Mouse (Mus musculus): ENCODE measurements at regions not wholly inside any gene's neighbourhood (a gene's known extent, or its start where the extent isn't known, plus 50 kb on each side); places are given as distances from the start of the nearest gene placed in this dataset.

GRCm38 (mm10) chr4:56252375-56252774 is 487.5 kb upstream of the Gm26657 start:
- no peak overlapping the region for H3K4me2 ChIP-seq (replicated peaks; ENCODE audit: low read depth)
- H3K27ac ChIP-seq (ENCODE audit: low read depth, low read length) = no peak overlapping the region
- no peak overlapping the region for H3K9ac ChIP-seq (ENCODE audit: low read depth, low read length)
- no peaks in the 10 kb centered on the region for H3K36me3 ChIP-seq (ENCODE audit: control insufficient read depth, insufficient read depth)
- no peak overlapping the region for H3K4me3 ChIP-seq (ENCODE audit: low read depth, low read length)
- H3K4me1 ChIP-seq (replicated peaks; ENCODE audit: control insufficient read depth, insufficient read depth, low read length) = no peaks in the 10 kb centered on the region
- no peak for ATAC-seq
- 0% methylated on average over 1 of the region's 1 CpGs for WGBS
- no peaks in the 10 kb centered on the region for H3K9me3 ChIP-seq (ENCODE audit: control insufficient read depth)
- no peak for TF ChIP-seq CTCF (IDR thresholded peaks at IDR 0.05; ENCODE audit: low read depth)
- H3K27me3 ChIP-seq (replicated peaks; ENCODE audit: control insufficient read depth, insufficient read depth, low read length) = no peaks in the 10 kb centered on the region

GRCm38 (mm10) chr4:56251766-56252165 is 488.1 kb upstream of the Gm26657 start:
- no peak overlapping the region for H3K4me3 ChIP-seq (ENCODE audit: low read depth, low read length)
- H3K4me1 ChIP-seq (replicated peaks; ENCODE audit: control insufficient read depth, insufficient read depth, low read length) = no peaks in the 10 kb centered on the region
- whole genome bisulfite sequencing = 70% methylated on average over 2 of the region's 2 CpGs
- H3K27me3 ChIP-seq (replicated peaks; ENCODE audit: control insufficient read depth, insufficient read depth, low read length) = no peaks in the 10 kb centered on the region
- no peak for TF ChIP-seq CTCF (IDR thresholded peaks at IDR 0.05; ENCODE audit: low read depth)
- H3K27ac ChIP-seq (ENCODE audit: low read depth, low read length) = no peak overlapping the region
- no peak for ATAC-seq
- no peak overlapping the region for H3K4me2 ChIP-seq (replicated peaks; ENCODE audit: low read depth)
- no peaks in the 10 kb centered on the region for H3K9me3 ChIP-seq (ENCODE audit: control insufficient read depth)
- H3K9ac ChIP-seq (ENCODE audit: low read depth, low read length) = no peak overlapping the region
- H3K36me3 ChIP-seq (ENCODE audit: control insufficient read depth, insufficient read depth) = no peaks in the 10 kb centered on the region

GRCm38 (mm10) chr4:56250611-56251010 is 489.3 kb upstream of the Gm26657 start:
- Histone ChIP-seq H3K36me3 (ENCODE audit: control insufficient read depth, insufficient read depth) (no peaks in the 10 kb centered on the region), H3K27ac (ENCODE audit: low read depth, low read length) (no peak overlapping the region), H3K9me3 (ENCODE audit: control insufficient read depth) (no peaks in the 10 kb centered on the region), H3K4me2 (replicated peaks; ENCODE audit: low read depth) (no peak overlapping the region), H3K4me1 (replicated peaks; ENCODE audit: control insufficient read depth, insufficient read depth, low read length) (no peaks in the 10 kb centered on the region), H3K27me3 (replicated peaks; ENCODE audit: control insufficient read depth, insufficient read depth, low read length) (no peaks in the 10 kb centered on the region), H3K9ac (ENCODE audit: low read depth, low read length) (no peak overlapping the region), H3K4me3 (ENCODE audit: low read depth, low read length) (no peak overlapping the region)
- WGBS = 89% methylated on average over 2 of the region's 2 CpGs
- ATAC-seq = no peak
- TF ChIP-seq CTCF (IDR thresholded peaks at IDR 0.05; ENCODE audit: low read depth) = no peak

GRCm38 (mm10) chr4:56243863-56244262 is 496.0 kb upstream of the Gm26657 start:
- Histone ChIP-seq H3K9ac (ENCODE audit: low read depth, low read length) (no peak overlapping the region), H3K9me3 (ENCODE audit: control insufficient read depth) (no peaks in the 10 kb centered on the region), H3K27me3 (replicated peaks; ENCODE audit: control insufficient read depth, insufficient read depth, low read length) (no peaks in the 10 kb centered on the region), H3K4me3 (ENCODE audit: low read depth, low read length) (no peak overlapping the region), H3K27ac (ENCODE audit: low read depth, low read length) (no peak overlapping the region), H3K36me3 (ENCODE audit: control insufficient read depth, insufficient read depth) (no peaks in the 10 kb centered on the region), H3K4me2 (replicated peaks; ENCODE audit: low read depth) (no peak overlapping the region), H3K4me1 (replicated peaks; ENCODE audit: control insufficient read depth, insufficient read depth, low read length) (no peaks in the 10 kb centered on the region)
- 83% methylated on average over 6 of the region's 6 CpGs for WGBS
- ATAC-seq = no peak
- TF ChIP-seq CTCF (IDR thresholded peaks at IDR 0.05; ENCODE audit: low read depth) = no peak

GRCm38 (mm10) chr4:56238496-56239488 is 501.1 kb upstream of the Gm26657 start:
- WGBS = 82% methylated on average over 4 of the region's 4 CpGs
- ATAC-seq = no peak
- Histone ChIP-seq H3K4me1 (replicated peaks; ENCODE audit: control insufficient read depth, insufficient read depth, low read length) (no peaks in the 10 kb centered on the region), H3K27ac (ENCODE audit: low read depth, low read length) (no peak overlapping the region), H3K9ac (ENCODE audit: low read depth, low read length) (no peak overlapping the region), H3K4me2 (replicated peaks; ENCODE audit: low read depth) (no peak overlapping the region), H3K9me3 (ENCODE audit: control insufficient read depth) (no peaks in the 10 kb centered on the region), H3K27me3 (replicated peaks; ENCODE audit: control insufficient read depth, insufficient read depth, low read length) (no peaks in the 10 kb centered on the region), H3K4me3 (ENCODE audit: low read depth, low read length) (no peak overlapping the region), H3K36me3 (ENCODE audit: control insufficient read depth, insufficient read depth) (no peaks in the 10 kb centered on the region)
- TF ChIP-seq CTCF (IDR thresholded peaks at IDR 0.05; ENCODE audit: low read depth) = no peak

GRCm38 (mm10) chr4:56231414-56231813 is 508.5 kb upstream of the Gm26657 start:
- H3K27me3 ChIP-seq (replicated peaks; ENCODE audit: control insufficient read depth, insufficient read depth, low read length) = no peaks in the 10 kb centered on the region
- no peak for ATAC-seq
- H3K4me3 ChIP-seq (ENCODE audit: low read depth, low read length) = no peak overlapping the region
- no peaks in the 10 kb centered on the region for H3K4me1 ChIP-seq (replicated peaks; ENCODE audit: control insufficient read depth, insufficient read depth, low read length)
- TF ChIP-seq CTCF (IDR thresholded peaks at IDR 0.05; ENCODE audit: low read depth) = no peak
- H3K9ac ChIP-seq (ENCODE audit: low read depth, low read length) = no peak overlapping the region
- no peak overlapping the region for H3K4me2 ChIP-seq (replicated peaks; ENCODE audit: low read depth)
- H3K9me3 ChIP-seq (ENCODE audit: control insufficient read depth) = no peaks in the 10 kb centered on the region
- 73% methylated on average over 7 of the region's 7 CpGs for WGBS
- H3K27ac ChIP-seq (ENCODE audit: low read depth, low read length) = no peak overlapping the region
- H3K36me3 ChIP-seq (ENCODE audit: control insufficient read depth, insufficient read depth) = no peaks in the 10 kb centered on the region

Measured in intestine, postnatal 0 days (tissue).